Mouse (Mus musculus) hindbrain, postnatal 0 days (tissue): ENCODE results near the gene Cep290. TPM values are rescaled to one million over a fixed set of nuclear protein-coding genes. Genes with fewer than 3 reads are reported as not detected.

Experiments
- ATAC-seq: fragments of 200-750 bp; cut with Nextera tagmentation; 2 replicates; pipeline ENCODE4 v1.8.0; 2017; ENCODE audit warnings: mild to moderate bottlenecking, moderate TSS enrichment, moderate library complexity
- DNase-seq: peaks from one replicate; pipeline ENCODE4 v3.0.0-alpha.2; 2015; ENCODE audit warnings: low spot score
- H3K27ac ChIP-seq: fragments of 300-500 bp; sonication (generic); 2 replicates; pipeline ENCODE4 v1.5.1; 2014; ENCODE audit warnings: mild to moderate bottlenecking
- H3K27me3 ChIP-seq: fragments of 300-500 bp; sonication (generic); 2 replicates; pipeline ENCODE4 v1.6.1; 2014; ENCODE audit warnings: low read length, mixed read lengths; ENCODE audit not compliant: insufficient read depth
- H3K36me3 ChIP-seq: fragments of 300-500 bp; sonication (generic); 2 replicates; pipeline ENCODE4 v1.6.1; 2014; ENCODE audit warnings: low read length, mixed read lengths; ENCODE audit not compliant: insufficient read depth
- H3K4me1 ChIP-seq: fragments of 300-500 bp; sonication (generic); 2 replicates; pipeline ENCODE4 v1.6.1; 2014; ENCODE audit warnings: antibody characterized with exemption, low read length, mixed read lengths; ENCODE audit not compliant: insufficient read depth
- H3K4me2 ChIP-seq: fragments of 300-500 bp; sonication (generic); 2 replicates; pipeline ENCODE4 v1.6.1; 2014; ENCODE audit warnings: low read depth, mild to moderate bottlenecking, low read length, moderate library complexity, mixed read lengths
- H3K4me3 ChIP-seq: fragments of 300-500 bp; sonication (generic); 2 replicates; pipeline ENCODE4 v1.5.1; 2014; ENCODE audit warnings: low read length
- H3K9ac ChIP-seq: fragments of 300-500 bp; sonication (generic); replicated peaks from 2 replicates; pipeline ENCODE4 v1.6.1; 2014; ENCODE audit warnings: mild to moderate bottlenecking, low read length, moderate library complexity, mixed read lengths
- H3K9me3 ChIP-seq: fragments of 300-500 bp; sonication (generic); 2 replicates; pipeline ENCODE4 v1.6.1; 2016; ENCODE audit warnings: low read length, mixed read lengths
- CTCF ChIP-seq: IDR thresholded peaks from 2 replicates; pipeline ENCODE4 v1.5.1; 2016; ENCODE audit warnings: antibody characterized with exemption, control low read depth, low read depth
- WGBS: fragments of 180-500 bp; shearing (Covaris S2); extraction: QIAGEN DNeasy Blood & Tissue Kit; methylation state at CpG from one replicate; pipeline ENCODE4 v1.1.7; 2014; 5-methylcytosine and 5-hydroxymethylcytosine counted together
- polyA plus RNA-seq: library from polyadenylated mRNA; unstranded; fragments of >200 nt; fragmentation: Nextera tagmentation; extraction: Ambion mirVana; gene quantifications from 2 replicates; pipeline ENCODE4 v1.2.1, GENCODE M21; 2015
- total RNA-seq: library from RNA; depleted of rRNA; stranded (reverse); fragments of >200 nt; gene quantifications from 2 replicates; pipeline ENCODE4 v1.2.3, GENCODE M21; 2014; rRNA removed

Gene Cep290
- total and polyA plus RNA-seq, 2 experiments from 2014 or later = 3.1 to 4.1 TPM

DNA sequence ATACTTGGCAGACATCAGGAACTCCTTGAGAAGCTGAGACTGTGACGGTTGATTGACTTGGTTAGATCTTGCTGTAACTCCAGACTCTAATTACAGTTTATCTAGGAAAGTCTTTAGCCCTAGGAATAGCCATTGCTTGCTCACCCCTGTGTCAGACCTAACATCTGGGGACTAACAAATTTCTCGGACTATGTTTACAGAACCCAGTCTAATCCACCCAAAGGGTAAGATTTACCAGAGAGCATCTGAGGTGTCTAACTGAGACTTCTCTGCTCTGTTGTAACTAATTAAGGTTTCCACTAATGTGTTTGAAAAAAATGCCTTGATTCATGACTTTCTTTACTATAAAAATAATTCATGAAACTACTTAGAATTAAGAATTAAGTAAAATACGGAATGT lies 135.1 kb downstream of the Cep290 start:
- Histone ChIP-seq H3K4me1 (no peaks in the 10 kb centered on the region), H3K9ac (no peak overlapping the region), H3K27me3 (no peaks in the 10 kb centered on the region), H3K36me3 (no peaks in the 10 kb centered on the region), H3K4me2 (no peak overlapping the region), H3K9me3 (no peaks in the 10 kb centered on the region), H3K4me3 (no peak overlapping the region), H3K27ac (no peak overlapping the region)
- ATAC-seq (no peak), DNase-seq (no peak)
- no peak for TF ChIP-seq CTCF
- 84% methylated on average over 3 of the region's 3 CpGs for WGBS

Other genes with a start within 250 kb of the Cep290 start
- gene Gm4301, start 151.9 kb upstream of the Cep290 start, total RNA-seq = not detected in 2 replicates
- gene Gm4301, start 151.9 kb upstream of the Cep290 start, polyA plus RNA-seq = not detected in 2 replicates
- not detected in 2 replicates for gene Gm4302, start 146.7 kb upstream of the Cep290 start, total RNA-seq
- gene Gm4302, start 146.7 kb upstream of the Cep290 start, polyA plus RNA-seq = not detected in 2 replicates
- gene Gm4303, start 141.6 kb upstream of the Cep290 start, total RNA-seq = not detected in 2 replicates
- not detected in 2 replicates for gene Gm4303, start 141.6 kb upstream of the Cep290 start, polyA plus RNA-seq
- gene Gm4305, start 136.5 kb upstream of the Cep290 start, total RNA-seq = not detected in 2 replicates
- not detected in 2 replicates for gene Gm4305, start 136.5 kb upstream of the Cep290 start, polyA plus RNA-seq
- gene Gm4307, start 126.2 kb upstream of the Cep290 start, total RNA-seq = not detected in 2 replicates
- not detected in 2 replicates for gene Gm4307, start 126.2 kb upstream of the Cep290 start, polyA plus RNA-seq
- not detected in 2 replicates for gene Gm4312, start 105.0 kb upstream of the Cep290 start, total RNA-seq
- not detected in 2 replicates for gene Gm4312, start 105.0 kb upstream of the Cep290 start, polyA plus RNA-seq
- gene Tmtc3, start 208 bp upstream of the Cep290 start, total RNA-seq = 13.3 and 14.8 TPM in 2 replicates
- gene Tmtc3, start 208 bp upstream of the Cep290 start, polyA plus RNA-seq = 6.3 and 6.8 TPM in 2 replicates
- 19.6 and 24.5 TPM in 2 replicates for gene 4930430F08Rik, start 102.9 kb downstream of the Cep290 start, total RNA-seq
- gene 4930430F08Rik, start 102.9 kb downstream of the Cep290 start, polyA plus RNA-seq = 16.5 and 20.2 TPM in 2 replicates
- not detected in 2 replicates for gene 1700017N19Rik, start 102.9 kb downstream of the Cep290 start, total RNA-seq
- gene 1700017N19Rik, start 102.9 kb downstream of the Cep290 start, polyA plus RNA-seq = 0.23 and 0.43 TPM in 2 replicates